Mouse (Mus musculus) mature B cell (primary cell): Measurements from ENCODE around the gene Suox.
"Not testable (repeated sequence)": the region's sequence is repeated elsewhere in the genome, so short reads cannot be mapped to it uniquely, and the experiment has no call there.

Source experiments
- in situ Hi-C: fragments of 300-500 bp; cut with MboI; formaldehyde crosslinking; loops from 2 replicates; pipeline ENCODE4 v1.14.3; 2019

Gene Suox

DNA sequence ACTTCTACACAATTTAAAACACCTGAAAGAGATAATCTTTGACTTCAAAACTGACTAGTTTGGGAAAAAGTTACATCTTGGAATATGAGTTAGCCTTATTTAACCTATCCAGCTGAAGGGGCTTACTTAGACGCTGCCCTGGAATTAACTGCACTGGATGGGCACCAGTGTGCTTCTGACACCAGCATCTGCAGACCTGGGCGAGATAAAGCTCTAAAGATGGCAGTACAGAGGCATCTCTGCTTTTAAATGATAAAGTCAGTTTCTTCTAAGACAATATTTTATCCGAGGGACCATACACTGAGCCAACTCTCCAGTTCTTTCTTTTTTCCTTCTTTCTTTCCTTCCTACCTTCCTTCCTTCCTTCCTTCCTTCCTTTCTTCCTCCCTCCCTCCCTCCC lies 9.1 kb downstream of the Suox start:
- in situ Hi-C loops, result no loop called here

- in situ Hi-C loops, result no loop called here
Measured at GRCm38 (mm10) chr10:128663441-128664220, 10.2 kb downstream of the Suox start.

- in situ Hi-C loops, result no loop called here
Measured at GRCm38 (mm10) chr10:128662465-128662864, 11.4 kb downstream of the Suox start.

DNA sequence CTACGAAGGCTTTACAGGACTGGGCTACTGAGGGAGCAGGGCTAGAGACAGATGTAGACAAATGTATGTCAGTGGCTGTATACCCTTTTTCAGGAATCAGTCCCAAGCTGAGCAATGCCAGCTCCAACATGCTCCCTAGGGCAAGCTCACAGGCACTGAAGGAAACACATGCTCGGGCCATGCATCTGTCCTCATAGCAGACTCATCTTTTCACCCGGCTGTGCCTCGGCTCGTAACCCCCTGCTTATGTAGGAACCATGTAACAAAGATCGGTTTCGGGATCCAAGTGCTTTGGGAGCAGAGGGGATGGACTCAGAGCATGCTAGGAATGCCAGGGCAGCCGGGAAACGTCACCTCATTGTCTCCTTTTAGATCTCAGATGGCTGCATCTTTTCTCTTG lies 14.4 kb downstream of the Suox start:
- in situ Hi-C loops, result no loop called here

DNA sequence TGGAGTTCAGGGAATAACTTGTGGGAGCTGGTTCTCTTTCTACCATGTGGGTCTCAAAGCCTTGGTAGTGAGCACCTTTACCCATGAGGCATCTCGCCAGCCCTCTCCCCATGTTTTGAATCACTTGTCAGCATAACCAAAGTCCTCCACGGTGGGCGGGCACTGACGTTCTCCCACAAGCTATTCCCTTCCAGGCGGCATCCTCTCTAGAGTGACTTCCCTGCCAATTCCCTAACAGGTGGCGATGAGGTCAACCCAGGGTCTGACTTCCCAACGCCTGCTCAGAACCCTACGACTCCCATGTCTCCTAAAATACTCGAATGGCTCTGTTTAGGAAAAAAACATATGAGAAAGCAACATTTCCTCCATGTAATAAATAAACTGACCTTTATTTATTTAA lies 16.0 kb downstream of the Suox start:
- in situ Hi-C loops, result no loop called here

DNA sequence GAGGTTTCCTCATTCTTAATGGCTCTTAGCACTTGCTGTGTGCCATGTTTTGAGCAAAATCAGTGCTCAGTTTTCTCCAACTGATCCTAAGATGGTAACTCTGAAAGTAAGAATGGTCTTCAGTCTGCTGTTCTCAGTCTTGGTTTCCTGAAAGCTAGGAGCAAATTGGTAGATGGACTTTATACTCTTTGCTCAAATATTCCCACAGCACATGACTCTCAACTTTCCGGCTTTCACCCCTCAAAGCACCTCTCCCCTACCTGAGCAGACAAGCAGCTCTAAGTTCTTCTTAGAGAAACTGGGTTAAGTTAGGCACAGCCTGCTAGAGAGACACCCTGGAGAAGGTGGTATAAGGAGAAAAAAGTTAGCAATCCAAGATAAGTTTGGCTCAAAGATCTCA lies 17.1 kb downstream of the Suox start:
- in situ Hi-C loops, result no loop called here

- in situ Hi-C loops, result no loop called here
Measured at GRCm38 (mm10) chr10:128655254-128655653, 18.6 kb downstream of the Suox start.

DNA sequence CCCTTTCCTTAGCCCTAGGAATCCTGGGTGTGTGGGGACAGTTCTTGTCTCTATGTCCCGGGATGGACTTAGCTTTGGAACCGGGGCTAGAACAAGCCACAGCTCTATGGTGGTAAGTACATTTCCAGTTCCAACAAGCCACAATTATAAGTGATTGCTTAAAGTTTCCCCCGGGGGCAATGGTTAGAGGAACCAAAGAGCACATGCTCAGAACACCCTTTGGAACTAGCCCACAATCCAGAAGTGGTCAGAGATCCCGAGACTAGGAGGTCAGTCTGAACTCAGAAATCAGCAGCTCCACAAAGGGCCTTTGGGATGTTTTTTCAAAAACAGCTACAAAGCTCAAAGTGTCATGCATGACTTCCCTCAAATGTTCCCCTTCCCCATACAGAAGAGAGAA lies 20.0 kb downstream of the Suox start:
- in situ Hi-C loops, result no loop called here

GRCm38 (mm10) chr10:128646139-128647089 lies 27.5 kb downstream of the Suox start:
- in situ Hi-C loops, result no loop called here

- in situ Hi-C loops, result no loop called here
Measured at GRCm38 (mm10) chr10:128645111-128646011, 28.5 kb downstream of the Suox start, which contains the start of gene Ikzf4. TSS of gene Ikzf4 (minus strand) at chr10:128645991.

GRCm38 (mm10) chr10:128642749-128643148 lies 31.1 kb downstream of the Suox start:
- in situ Hi-C loops, result no loop called here

GRCm38 (mm10) chr10:128641871-128642270 lies 32.0 kb downstream of the Suox start:
- in situ Hi-C loops, result no loop called here

GRCm38 (mm10) chr10:128640891-128641290 lies 33.0 kb downstream of the Suox start:
- in situ Hi-C loops, result no loop called here

GRCm38 (mm10) chr10:128639999-128640398 lies 33.9 kb downstream of the Suox start:
- in situ Hi-C loops, result no loop called here

GRCm38 (mm10) chr10:128637011-128637410 lies 36.9 kb downstream of the Suox start:
- in situ Hi-C loops, result no loop called here

- in situ Hi-C loops, result no loop called here
Measured at GRCm38 (mm10) chr10:128636561-128636960, 37.3 kb downstream of the Suox start.

GRCm38 (mm10) chr10:128635697-128636096 lies 38.2 kb downstream of the Suox start:
- in situ Hi-C loops, result no loop called here

DNA sequence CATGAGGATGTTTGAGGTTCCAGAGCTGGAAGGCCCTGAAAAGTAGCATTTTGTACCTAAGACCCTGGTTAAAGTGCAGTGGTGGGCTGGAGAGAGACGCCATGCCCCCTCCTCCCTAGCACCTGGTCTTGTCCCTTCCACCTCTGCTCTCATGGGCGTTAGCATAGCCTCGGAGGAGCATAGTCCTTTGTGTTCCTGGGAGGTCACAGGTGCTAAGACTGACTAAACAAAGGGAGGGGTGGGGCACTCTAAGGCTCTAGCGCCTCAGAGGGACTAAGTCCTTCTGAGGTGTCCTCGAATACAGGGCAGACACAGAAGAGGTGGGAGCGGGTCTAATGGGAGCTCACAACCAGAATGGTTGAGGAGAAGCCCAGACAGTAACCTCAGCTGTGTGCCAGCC lies 42.3 kb downstream of the Suox start:
- in situ Hi-C loops, result no loop called here

DNA sequence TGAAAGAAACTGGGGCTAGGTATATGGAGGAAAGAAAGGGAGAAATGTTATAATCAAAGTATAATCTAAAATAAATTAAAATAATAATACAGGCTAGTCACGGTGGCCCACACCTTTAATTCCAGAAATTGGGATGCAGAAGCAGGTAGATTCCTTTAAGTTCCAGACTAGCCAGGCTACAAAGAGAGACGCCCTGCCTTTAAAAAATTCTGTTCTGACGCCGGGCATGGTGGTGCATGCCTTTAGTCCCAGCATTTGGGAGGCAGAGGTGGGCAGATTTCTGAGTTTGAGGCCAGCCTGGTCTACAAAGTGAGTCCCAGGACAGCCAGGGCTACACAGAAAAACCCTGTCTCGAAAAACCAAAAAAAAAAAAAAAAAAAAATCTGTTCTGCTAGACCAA lies 43.6 kb downstream of the Suox start:
- in situ Hi-C loops, result not testable (repeated sequence)

GRCm38 (mm10) chr10:128629746-128630145 lies 44.1 kb downstream of the Suox start:
- in situ Hi-C loops, result no loop called here

- in situ Hi-C loops, result no loop called here
Measured at GRCm38 (mm10) chr10:128627398-128628317, 46.2 kb downstream of the Suox start.
